Mouse (Mus musculus) ES-E14 (cell line): ENCODE results near the gene C8a. TPM values are rescaled to one million over a fixed set of nuclear protein-coding genes. Genes with fewer than 3 reads are reported as not detected.

ENCODE experiments used
- DNase-seq: peaks from one replicate; pipeline ENCODE4 v3.0.0-alpha.2; 2013; ENCODE audit warnings: low read depth, low spot score
- H3K27ac ChIP-seq: 2 replicates; pipeline ENCODE4 v1.5.1; 2012; ENCODE audit warnings: low read depth, mild to moderate bottlenecking, low read length, moderate library complexity, mixed read lengths; ENCODE audit not compliant: poor library complexity, insufficient read depth, severe bottlenecking
- H3K36me3 ChIP-seq: 2 replicates; pipeline ENCODE4 v1.6.1; 2012; ENCODE audit warnings: mild to moderate bottlenecking, low read length, moderate library complexity, mixed read lengths; ENCODE audit not compliant: control insufficient read depth, poor library complexity, insufficient read depth, severe bottlenecking
- H3K4me1 ChIP-seq, 2 experiments: fragments of 150-350 bp in 1 of 2; sonication (generic) in 1 of 2; 2 replicates each; pipeline ENCODE4 v1.6.1; 2012; ENCODE audit warnings: low read length in 2 of 2, mild to moderate bottlenecking in 1 of 2, mixed read lengths in 1 of 2; ENCODE audit not compliant: control insufficient read depth in 2 of 2, insufficient read depth in 2 of 2, poor library complexity in 1 of 2
- H3K4me3 ChIP-seq, 2 experiments: fragments of 150-350 bp in 1 of 2; sonication (generic) in 1 of 2; 2 replicates each; pipeline ENCODE4 v1.5.1; 2012; ENCODE audit warnings: low read length in 2 of 2, low read depth in 1 of 2, mild to moderate bottlenecking in 1 of 2, mixed read lengths in 1 of 2; ENCODE audit not compliant: insufficient read depth in 1 of 2, poor library complexity in 1 of 2, severe bottlenecking in 1 of 2
- H3K9ac ChIP-seq: 2 replicates; pipeline ENCODE4 v1.6.1; 2012; ENCODE audit warnings: low read depth, mild to moderate bottlenecking, low read length, mixed read lengths; ENCODE audit not compliant: poor library complexity, insufficient read depth, severe bottlenecking
- H3K9me3 ChIP-seq: fragments of 150-350 bp; sonication (generic); 2 replicates; pipeline ENCODE4 v1.6.1; 2012; ENCODE audit warnings: low read depth, mild to moderate bottlenecking, low read length; ENCODE audit not compliant: control insufficient read depth, insufficient read depth
- CHD2 ChIP-seq: IDR thresholded peaks from 2 replicates; pipeline ENCODE4 v1.6.1; 2014; ENCODE audit warnings: mild to moderate bottlenecking, low read depth, low read length, inconsistent platforms
- HCFC1 ChIP-seq: IDR thresholded peaks from 2 replicates; pipeline ENCODE4 v1.6.1; 2012; ENCODE audit warnings: low read length, inconsistent platforms, borderline replicate concordance; ENCODE audit not compliant: insufficient read depth
- MAFK ChIP-seq: IDR thresholded peaks from 2 replicates; pipeline ENCODE4 v1.6.1; 2014; ENCODE audit warnings: mild to moderate bottlenecking, low read depth, low read length, inconsistent platforms; ENCODE audit not compliant: insufficient read depth
- ZC3H11A ChIP-seq: IDR thresholded peaks from 2 replicates; pipeline ENCODE4 v1.6.1; 2012; ENCODE audit warnings: low read depth, mild to moderate bottlenecking, inconsistent platforms, low read length, borderline replicate concordance
- ZNF384 ChIP-seq: IDR thresholded peaks from 2 replicates; pipeline ENCODE4 v1.6.1; 2012; ENCODE audit warnings: low read depth, low read length, inconsistent platforms
- in situ Hi-C, 2 experiments: fragments of 600-800 bp; cut with MboI; formaldehyde crosslinking; loops; one replicate each; pipeline ENCODE4 v1.15.1; 2025; ENCODE audit warnings: low sequenced_read_pairs in 2 of 2, inconsistent platforms in 1 of 2; ENCODE audit not compliant: unreplicated experiment in 2 of 2
- total RNA-seq: library from RNA; depleted of rRNA; stranded (reverse); fragments of 300-350 nt; gene quantifications from 2 replicates; pipeline ENCODE4 v1.2.3, GENCODE M21; 2012

C8a gene
- total RNA-seq, 1 experiment, result 0.22 TPM

- DNase-seq, result no peak
- Histone ChIP-seq H3K9me3 (no peaks in the 10 kb centered on the region), H3K4me3 (no peak overlapping the region), H3K9ac (no peak overlapping the region), H3K4me1 (0 out of 4 replicates have a peak, but pooled peaks cover 0 to 4% of the 10 kb centered on the region in 2 experiments), H3K27ac (no peak overlapping the region), H3K36me3 (no peaks in the 10 kb centered on the region)
- in situ Hi-C loops, result no loop called here
- TF ChIP-seq HCFC1 (no peak), ZC3H11A (no peak), CHD2 (no peak), MAFK (no peak), ZNF384 (no peak)
Measured at GRCm38 (mm10) chr4:104823597-104824101, 52.5 kb downstream of the C8a start.

- Histone ChIP-seq H3K9ac (no peak overlapping the region), H3K27ac (no peak overlapping the region), H3K9me3 (no peaks in the 10 kb centered on the region), H3K4me3 (no peak overlapping the region), H3K4me1 (0 out of 4 replicates have a peak, but pooled peaks cover 0 to 7% of the 10 kb centered on the region in 2 experiments), H3K36me3 (no peaks in the 10 kb centered on the region)
- DNase-seq, result no peak
- no peak for TF ChIP-seq ZC3H11A
- in situ Hi-C loops, result no loop called here
Measured at GRCm38 (mm10) chr4:104819891-104820290, 56.3 kb downstream of the C8a start.

GRCm38 (mm10) chr4:104818986-104819385, 57.2 kb downstream of the C8a start:
- Histone ChIP-seq H3K4me3 (no peak overlapping the region), H3K27ac (no peak overlapping the region), H3K36me3 (no peaks in the 10 kb centered on the region), H3K4me1 (peaks cover 0 to 10% of the 10 kb centered on the region in 2 experiments; a peak in 2 of 4 replicates), H3K9me3 (no peaks in the 10 kb centered on the region), H3K9ac (no peak overlapping the region)
- in situ Hi-C loops, result no loop called here
- no peak for DNase-seq
- no peak for TF ChIP-seq CHD2
- TF ChIP-seq HCFC1, result no peak
- no peak for TF ChIP-seq MAFK
- TF ChIP-seq ZC3H11A, result no peak
- TF ChIP-seq ZNF384, result no peak

GRCm38 (mm10) chr4:104817509-104817908, 58.7 kb downstream of the C8a start:
- DNase-seq, result no peak
- Histone ChIP-seq H3K4me3 (no peak overlapping the region), H3K9ac (no peak overlapping the region), H3K27ac (no peak overlapping the region), H3K36me3 (no peaks in the 10 kb centered on the region), H3K9me3 (no peaks in the 10 kb centered on the region), H3K4me1 (peaks cover 0 to 13% of the 10 kb centered on the region in 2 experiments; a peak in 2 of 4 replicates)
- TF ChIP-seq CHD2 (no peak), ZC3H11A (no peak), ZNF384 (no peak), HCFC1 (no peak), MAFK (no peak)
- in situ Hi-C loops, result no loop called here

- no peak overlapping the region for H3K4me3 ChIP-seq
- H3K9ac ChIP-seq, result no peak overlapping the region
- TF ChIP-seq HCFC1 (no peak), CHD2 (no peak), MAFK (no peak), ZNF384 (no peak), ZC3H11A (no peak)
- peaks cover under 1 to 13% of the 10 kb centered on the region in 2 experiments; a peak in 2 of 4 replicates for H3K4me1 ChIP-seq
- H3K9me3 ChIP-seq, result no peaks in the 10 kb centered on the region
- no peak overlapping the region for H3K27ac ChIP-seq
- in situ Hi-C loops, result no loop called here
- H3K36me3 ChIP-seq, result no peaks in the 10 kb centered on the region
- no peak for DNase-seq
Measured at GRCm38 (mm10) chr4:104816519-104817232, 59.5 kb downstream of the C8a start.
